Mouse (Mus musculus): ENCODE data around the gene Zfp710. TPM values are rescaled to one million over a fixed set of nuclear protein-coding genes. Genes with fewer than 3 reads are reported as not detected.

Zfp710 gene
- polyA plus RNA-seq, 1 experiment: 19.5 TPM

Other genes with a start within 250 kb of the Zfp710 start
- gene Mesp1, start 231.0 kb upstream of the Zfp710 start, polyA plus RNA-seq (2012; rRNA removed): 0.16 and 0.19 TPM in 2 replicates
- gene Mesp2, start 214.1 kb upstream of the Zfp710 start, polyA plus RNA-seq (2012; rRNA removed): 0.78 and 0.88 TPM in 2 replicates
- 5.4 and 5.9 TPM in 2 replicates for gene Anpep, start 163.8 kb upstream of the Zfp710 start, polyA plus RNA-seq (2012; rRNA removed)
- 41.9 and 43.5 TPM in 2 replicates for gene Ap3s2, start 104.2 kb upstream of the Zfp710 start, polyA plus RNA-seq (2012; rRNA removed)
- 14.7 and 16.8 TPM in 2 replicates for gene Arpin, start 89.5 kb upstream of the Zfp710 start, polyA plus RNA-seq (2012; rRNA removed)
- gene Idh2, start 90.6 kb downstream of the Zfp710 start, polyA plus RNA-seq (2012; rRNA removed): 97.6 and 107 TPM in 2 replicates
- 15.9 and 16.9 TPM in 2 replicates for gene Sema4b, start 162.0 kb downstream of the Zfp710 start, polyA plus RNA-seq (2012; rRNA removed)
- 31.0 and 32.0 TPM in 2 replicates for gene Cib1, start 208.0 kb downstream of the Zfp710 start, polyA plus RNA-seq (2012; rRNA removed)
- 2.8 and 3.2 TPM in 2 replicates for gene Gdpgp1, start 208.1 kb downstream of the Zfp710 start, polyA plus RNA-seq (2012; rRNA removed)
- 0.90 and 1.7 TPM in 2 replicates for gene Ttll13, start 221.6 kb downstream of the Zfp710 start, polyA plus RNA-seq (2012; rRNA removed)
- gene Ngrn, start 236.4 kb downstream of the Zfp710 start, polyA plus RNA-seq (2012; rRNA removed): 62.9 and 64.6 TPM in 2 replicates
- 26.2 and 27.3 TPM in 2 replicates for gene Vps33b, start 244.8 kb downstream of the Zfp710 start, polyA plus RNA-seq (2012; rRNA removed)

Data from frontal cortex, adult 2 months (tissue).